Mouse (Mus musculus) MEL (cell line): ENCODE results near the gene Pdzd3. TPM values are rescaled to one million over a fixed set of nuclear protein-coding genes. Genes with fewer than 3 reads are reported as not detected.

ENCODE experiments used
- DNase-seq: peaks from one replicate; pipeline ENCODE4 v3.0.0; 2011; ENCODE audit warnings: low read depth, low spot score
- H3K27ac ChIP-seq: 2 replicates; pipeline ENCODE4 v1.5.1; 2012; ENCODE audit warnings: low read depth, mild to moderate bottlenecking, control low read depth, low read length, moderate library complexity; ENCODE audit not compliant: control insufficient read depth
- H3K27me3 ChIP-seq, 2 experiments: fragments of 150-350 bp in 1 of 2; sonication (generic) in 1 of 2; 2 replicates each; pipeline ENCODE4 v1.6.1; 2012; ENCODE audit warnings: low read length in 2 of 2, mild to moderate bottlenecking in 2 of 2, improper control_type of control experiment in 1 of 2, moderate library complexity in 1 of 2; ENCODE audit not compliant: insufficient read depth in 2 of 2, control insufficient read depth in 1 of 2
- H3K36me3 ChIP-seq, 2 experiments: 2 replicates each; pipeline ENCODE4 v1.6.1; 2012 to 2014; ENCODE audit warnings: low read length in 2 of 2, improper control_type of control experiment in 1 of 2, inconsistent platforms in 1 of 2, mild to moderate bottlenecking in 1 of 2; ENCODE audit not compliant: insufficient read depth in 2 of 2, control insufficient read depth in 1 of 2
- H3K4me1 ChIP-seq, 2 experiments: fragments of 150-350 bp in 1 of 2; sonication (generic) in 1 of 2; 2 replicates each; pipeline ENCODE4 v1.6.1; 2012; ENCODE audit warnings: low read length in 2 of 2, improper control_type of control experiment in 1 of 2, mild to moderate bottlenecking in 1 of 2; ENCODE audit not compliant: insufficient read depth in 2 of 2, control insufficient read depth in 1 of 2
- H3K4me3 ChIP-seq, 2 experiments: fragments of 150-350 bp in 1 of 2; sonication (generic) in 1 of 2; 2 replicates each; pipeline ENCODE4 v1.5.1; 2012; ENCODE audit warnings: low read depth in 2 of 2, low read length in 2 of 2, mild to moderate bottlenecking in 2 of 2, moderate library complexity in 2 of 2, control low read depth in 1 of 2, improper control_type of control experiment in 1 of 2; ENCODE audit not compliant: control insufficient read depth in 1 of 2, insufficient read depth in 1 of 2
- H3K79me2 ChIP-seq: 2 replicates; pipeline ENCODE4 v1.6.1; 2012; ENCODE audit warnings: mild to moderate bottlenecking, low read length, moderate library complexity; ENCODE audit not compliant: control insufficient read depth, poor library complexity, insufficient read depth
- H3K9ac ChIP-seq: 2 replicates; pipeline ENCODE4 v1.6.1; 2012; ENCODE audit warnings: low read depth, mild to moderate bottlenecking, control low read depth, low read length, moderate library complexity; ENCODE audit not compliant: control insufficient read depth, poor library complexity, severe bottlenecking
- H3K9me3 ChIP-seq: fragments of 150-350 bp; sonication (generic); replicated peaks from 2 replicates; pipeline ENCODE4 v1.6.1; 2012; ENCODE audit warnings: mild to moderate bottlenecking, low read length, improper control_type of control experiment, moderate library complexity; ENCODE audit not compliant: insufficient read depth
- BHLHE40 ChIP-seq: IDR thresholded peaks from 2 replicates; pipeline ENCODE4 v1.6.1; 2012; ENCODE audit warnings: low read depth, mild to moderate bottlenecking, inconsistent platforms, low read length, improper control_type of control experiment, borderline replicate concordance
- CHD1 ChIP-seq: IDR thresholded peaks from 2 replicates; pipeline ENCODE4 v1.6.1; 2012; ENCODE audit warnings: low read depth, mild to moderate bottlenecking, inconsistent platforms, low read length, improper control_type of control experiment
- CTCF ChIP-seq, 3 experiments: IDR thresholded peaks in 2 of 3; conservative IDR thresholded peaks in 1 of 3; 2 replicates each; pipeline ENCODE4 v1.5.1; 2011 to 2012; ENCODE audit warnings: low read length in 3 of 3, low read depth in 2 of 3, mild to moderate bottlenecking in 2 of 3, improper control_type of control experiment in 1 of 3, inconsistent platforms in 1 of 3, mixed read lengths in 1 of 3, moderate library complexity in 1 of 3; ENCODE audit not compliant: control insufficient read depth in 1 of 3, insufficient read depth in 1 of 3, poor library complexity in 1 of 3, severe bottlenecking in 1 of 3
- E2F4 ChIP-seq: IDR thresholded peaks from 2 replicates; pipeline ENCODE4 v1.6.1; 2011; ENCODE audit warnings: low read depth, low read length, improper control_type of control experiment, borderline replicate concordance
- ELF1 ChIP-seq: IDR thresholded peaks from 2 replicates; pipeline ENCODE4 v1.6.1; 2014; ENCODE audit warnings: low read depth, mild to moderate bottlenecking, inconsistent platforms, low read length, improper control_type of control experiment, moderate library complexity
- EP300 ChIP-seq, 2 experiments: IDR thresholded peaks; 2 replicates each; pipeline ENCODE4 v1.6.1; 2011; ENCODE audit warnings: improper control_type of control experiment in 2 of 2, low read length in 2 of 2, low read depth in 1 of 2, mild to moderate bottlenecking in 1 of 2
- ETS1 ChIP-seq: IDR thresholded peaks from 2 replicates; pipeline ENCODE4 v1.6.1; 2012; ENCODE audit warnings: low read depth, mild to moderate bottlenecking, inconsistent platforms, low read length, improper control_type of control experiment, moderate library complexity
- HCFC1 ChIP-seq: IDR thresholded peaks from 2 replicates; pipeline ENCODE4 v1.6.1; 2012; ENCODE audit warnings: low read depth, mild to moderate bottlenecking, inconsistent platforms, low read length, improper control_type of control experiment, moderate library complexity
- JUND ChIP-seq: IDR thresholded peaks from 2 replicates; pipeline ENCODE4 v1.6.1; 2011; ENCODE audit warnings: low read depth, mild to moderate bottlenecking, improper control_type of control experiment, low read length
- KAT2A ChIP-seq: conservative IDR thresholded peaks from 2 replicates; pipeline ENCODE4 v1.6.1; 2012; ENCODE audit warnings: low read depth, low read length, improper control_type of control experiment, inconsistent platforms
- MAX ChIP-seq: IDR thresholded peaks from 2 replicates; pipeline ENCODE4 v1.6.1; 2011; ENCODE audit warnings: low read length, improper control_type of control experiment
- MAZ ChIP-seq: IDR thresholded peaks from 2 replicates; pipeline ENCODE4 v1.6.1; 2012; ENCODE audit warnings: low read depth, mild to moderate bottlenecking, inconsistent platforms, low read length, improper control_type of control experiment
- MEF2A ChIP-seq: IDR thresholded peaks from 2 replicates; pipeline ENCODE4 v1.6.1; 2014; ENCODE audit warnings: low read depth, mild to moderate bottlenecking, inconsistent platforms, low read length, improper control_type of control experiment; ENCODE audit not compliant: poor library complexity, insufficient replicate concordance, severe bottlenecking; ENCODE audit errors: extremely low read depth
- MXI1 ChIP-seq: IDR thresholded peaks from 2 replicates; pipeline ENCODE4 v1.6.1; 2011; ENCODE audit warnings: mild to moderate bottlenecking, low read depth, low read length, improper control_type of control experiment
- MYB ChIP-seq: IDR thresholded peaks from 2 replicates; pipeline ENCODE4 v1.6.1; 2011; ENCODE audit warnings: mild to moderate bottlenecking, low read depth, low read length, improper control_type of control experiment
- NELFE ChIP-seq: IDR thresholded peaks from 2 replicates; pipeline ENCODE4 v1.6.1; 2011; ENCODE audit warnings: low read depth, low read length, improper control_type of control experiment
- POLR2A ChIP-seq, 2 experiments: IDR thresholded peaks; 2 replicates each; pipeline ENCODE4 v1.6.1; 2011 to 2012; ENCODE audit warnings: low read length in 2 of 2, mild to moderate bottlenecking in 2 of 2, control low read depth in 1 of 2, improper control_type of control experiment in 1 of 2, low read depth in 1 of 2, moderate library complexity in 1 of 2; ENCODE audit not compliant: control insufficient read depth in 1 of 2, insufficient read depth in 1 of 2, poor library complexity in 1 of 2
- POLR2AphosphoS2 ChIP-seq: IDR thresholded peaks from 2 replicates; pipeline ENCODE4 v1.6.1; 2011; ENCODE audit warnings: low read length, improper control_type of control experiment
- RAD21 ChIP-seq: IDR thresholded peaks from 2 replicates; pipeline ENCODE4 v1.6.1; 2011; ENCODE audit warnings: mild to moderate bottlenecking, low read depth, low read length, improper control_type of control experiment
- SIN3A ChIP-seq: IDR thresholded peaks from 2 replicates; pipeline ENCODE4 v1.6.1; 2012; ENCODE audit warnings: low read length, improper control_type of control experiment, inconsistent platforms
- SMC3 ChIP-seq: IDR thresholded peaks from 2 replicates; pipeline ENCODE4 v1.6.1; 2011; ENCODE audit warnings: low read depth, low read length, improper control_type of control experiment
- TAL1 ChIP-seq: IDR thresholded peaks from 2 replicates; pipeline ENCODE4 v1.6.1; 2012; ENCODE audit warnings: mild to moderate bottlenecking, inconsistent platforms, low read length, moderate library complexity, mixed read lengths
- TBP ChIP-seq: IDR thresholded peaks from 2 replicates; pipeline ENCODE4 v1.8.0; 2011; ENCODE audit warnings: low read depth, low read length, improper control_type of control experiment
- UBTF ChIP-seq: IDR thresholded peaks from 2 replicates; pipeline ENCODE4 v1.6.1; 2012; ENCODE audit warnings: low read depth, mild to moderate bottlenecking, inconsistent platforms, low read length, improper control_type of control experiment, moderate library complexity, borderline replicate concordance; ENCODE audit not compliant: insufficient read depth
- USF2 ChIP-seq, 2 experiments: IDR thresholded peaks; 2 replicates each; pipeline ENCODE4 v1.6.1; 2011 to 2012; ENCODE audit warnings: improper control_type of control experiment in 2 of 2, low read length in 2 of 2, borderline replicate concordance in 1 of 2, inconsistent platforms in 1 of 2, low read depth in 1 of 2, mild to moderate bottlenecking in 1 of 2; ENCODE audit not compliant: insufficient read depth in 1 of 2
- polyA plus RNA-seq, 2 experiments: library from polyadenylated mRNA; stranded (reverse) in 1 of 2; unstranded in 1 of 2; fragments of >175 nt in 1 of 2; fragments of >200 nt in 1 of 2; gene quantifications; 2 replicates each; pipeline versions ENCODE4 v1.2.1 to v1.2.4; 2012; ENCODE audit warnings: low replicate concordance in 2 of 2, low read depth in 1 of 2; ENCODE audit not compliant: insufficient read length in 2 of 2, insufficient read depth in 1 of 2, missing spikeins in 1 of 2
- total RNA-seq: library from RNA; depleted of rRNA; stranded (reverse); fragments of 300-350 nt; gene quantifications from 2 replicates; pipeline ENCODE4 v1.2.3, GENCODE M21; 2012

Gene Pdzd3
- total and polyA plus RNA-seq, 3 experiments, result 0.06 TPM; not detected in 2

- TF ChIP-seq USF2 (IDR thresholded peaks at IDR 0.05; ENCODE audit: borderline replicate concordance in 1 of 2, insufficient read depth in 1 of 2, low read depth in 1 of 2, low read length in 2 of 2) (no peak), MXI1 (no peak; the same call in 1 of the 2 replicates), UBTF (no peak), JUND (no peak), SMC3 (peak; percentile 85), HCFC1 (no peak), MEF2A (no peak), KAT2A (no peak)
Measured at GRCm38 (mm10) chr9:44269077-44269476, 17.8 kb upstream of the Pdzd3 start (continued).

DNA sequence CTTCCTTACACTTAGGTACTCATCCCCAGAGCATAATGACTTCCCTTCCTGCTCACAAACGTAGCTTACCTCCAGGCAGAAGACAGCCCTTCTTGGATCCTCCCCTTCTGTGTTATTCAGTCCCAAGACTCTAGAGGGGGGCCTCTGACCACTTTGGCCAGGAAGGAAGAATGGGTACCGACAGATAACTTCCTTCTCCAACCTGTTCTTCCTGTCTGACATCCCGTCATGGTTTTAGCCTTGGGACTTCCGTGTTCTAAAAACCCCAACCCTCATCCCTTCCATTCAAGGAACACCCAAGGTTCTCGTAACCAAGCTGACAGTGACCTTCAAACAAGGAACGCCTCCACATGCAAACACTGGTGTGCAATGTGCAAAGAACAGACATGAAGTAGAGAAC, 17.2 kb upstream of the Pdzd3 start, which contains the start of gene Nlrx1:
TSS of gene Nlrx1 (minus strand) at position 168 of the 400 bp plus-strand sequence.
- H3K27ac ChIP-seq, result peak within 1 kb of the TSS; percentile 75
- peak within 1 kb of the TSS; percentile 66 to 77 for H3K4me3 ChIP-seq
- TF ChIP-seq CTCF (IDR thresholded peaks at IDR 0.05 in 2 of 3, conservative IDR thresholded peaks at IDR 0.05 in 1 of 3; ENCODE audit: control insufficient read depth in 1 of 3, insufficient read depth in 1 of 3, low read depth in 2 of 3, low read length in 3 of 3, poor library complexity in 1 of 3, severe bottlenecking in 1 of 3), result 0 out of 6 replicates have a peak, but pooled peaks of 1 of the 3 experiments have one; percentile 12
- peak; percentile 32 for TF ChIP-seq RAD21
- peak; percentile 50; the same call in 1 of the 2 replicates for TF ChIP-seq ELF1
- no peak for TF ChIP-seq E2F4
- no peak for TF ChIP-seq CHD1
- TF ChIP-seq EP300 (IDR thresholded peaks at IDR 0.05; ENCODE audit: low read depth in 1 of 2, low read length in 2 of 2), result no peak
- peak; percentile 37 for TF ChIP-seq MXI1
- no peak; the same call in 1 of the 2 replicates for TF ChIP-seq NELFE
- no peaks in the 10 kb centered on the region for H3K27me3 ChIP-seq
- peak within 1 kb of the TSS; percentile 87 for H3K9ac ChIP-seq
- H3K79me2 ChIP-seq, result no peaks in the 10 kb centered on the region; the same call in 1 of the 2 replicates
- DNase-seq, result peak; percentile 73
- H3K36me3 ChIP-seq, result peaks cover 0 to 6% of the 10 kb centered on the region in 2 experiments; a peak in 1 of 4 replicates
- H3K9me3 ChIP-seq, result no peaks in the 10 kb centered on the region
- H3K4me1 ChIP-seq, result peaks cover 0 to 8% of the 10 kb centered on the region in 2 experiments; a peak in 1 of 4 replicates

GRCm38 (mm10) chr9:44268027-44268360, 16.7 kb upstream of the Pdzd3 start:
- peaks cover 0 to 8% of the 10 kb centered on the region in 2 experiments; a peak in 1 of 4 replicates for H3K4me1 ChIP-seq
- H3K79me2 ChIP-seq, result no peaks in the 10 kb centered on the region; the same call in 1 of the 2 replicates
- peak overlapping the region; percentile 66 to 77 for H3K4me3 ChIP-seq
- peak; percentile 92 for DNase-seq
- peak overlapping the region; percentile 87 for H3K9ac ChIP-seq
- peak overlapping the region; percentile 75 for H3K27ac ChIP-seq
- H3K9me3 ChIP-seq, result no peaks in the 10 kb centered on the region
- TF ChIP-seq NELFE (peak; percentile 40), E2F4 (no peak), POLR2AphosphoS2 (0 out of 2 replicates have a peak, but pooled peaks have one; percentile 39), MYB (no peak), ELF1 (0 out of 2 replicates have a peak, but pooled peaks have one; percentile 20), MAX (no peak), TAL1 (no peak), USF2 (IDR thresholded peaks at IDR 0.05; ENCODE audit: borderline replicate concordance in 1 of 2, insufficient read depth in 1 of 2, low read depth in 1 of 2, low read length in 2 of 2) (no peak), CTCF (IDR thresholded peaks at IDR 0.05 in 2 of 3, conservative IDR thresholded peaks at IDR 0.05 in 1 of 3; ENCODE audit: control insufficient read depth in 1 of 3, insufficient read depth in 1 of 3, low read depth in 2 of 3, low read length in 3 of 3, poor library complexity in 1 of 3, severe bottlenecking in 1 of 3) (peak; percentile 59 to 88 (median 70); a peak in 5 of 6 replicates), ETS1 (peak; percentile 47; the same call in 1 of the 2 replicates), POLR2A (IDR thresholded peaks at IDR 0.05; ENCODE audit: control insufficient read depth in 1 of 2, insufficient read depth in 1 of 2, low read depth in 1 of 2, low read length in 2 of 2, poor library complexity in 1 of 2) (peak; percentile 27 to 76; a peak in 1 of 4 replicates), SIN3A (0 out of 2 replicates have a peak, but pooled peaks have one; percentile 13), MXI1 (0 out of 2 replicates have a peak, but pooled peaks have one; percentile 3), HCFC1 (peak; percentile 21; the same call in 1 of the 2 replicates), SMC3 (peak; percentile 64), RAD21 (peak; percentile 16), BHLHE40 (no peak), TBP (0 out of 2 replicates have a peak, but pooled peaks have one; percentile 22), MAZ (peak; percentile 62; the same call in 1 of the 2 replicates)
- peaks cover 0 to 6% of the 10 kb centered on the region in 2 experiments; a peak in 1 of 4 replicates for H3K36me3 ChIP-seq
- H3K27me3 ChIP-seq, result no peaks in the 10 kb centered on the region
